Mouse (Mus musculus) cerebellum, adult 2 months (tissue): ENCODE data around the gene Ssbp3. TPM values are rescaled to one million over a fixed set of nuclear protein-coding genes. Genes with fewer than 3 reads are reported as not detected.

Experiments used
- DNase-seq, 2 experiments: peaks; one replicate each; pipeline ENCODE4 v3.0.0; 2021
- H3K27ac ChIP-seq: fragments of 200-500 bp; 2 replicates; pipeline ENCODE4 v1.5.1; 2012; ENCODE audit warnings: low read length, control low read depth, inconsistent platforms; ENCODE audit not compliant: insufficient read depth
- H3K27me3 ChIP-seq: fragments of 200-500 bp; 2 replicates; pipeline ENCODE4 v1.6.1; 2012; ENCODE audit warnings: inconsistent platforms, mild to moderate bottlenecking, low read length, moderate library complexity; ENCODE audit not compliant: control insufficient read depth, insufficient read depth
- H3K4me1 ChIP-seq: fragments of 200-500 bp; 2 replicates; pipeline ENCODE4 v1.6.1; 2011; ENCODE audit warnings: low read length; ENCODE audit not compliant: control insufficient read depth, insufficient read depth
- H3K4me3 ChIP-seq: fragments of 200-500 bp; replicated peaks from 2 replicates; pipeline ENCODE3; 2011; ENCODE audit warnings: mild to moderate bottlenecking, low read depth, low read length, control low read depth; ENCODE audit not compliant: insufficient read depth
- CTCF ChIP-seq: fragments of 200-500 bp; IDR thresholded peaks from 2 replicates; pipeline ENCODE4 v1.5.1; 2011; ENCODE audit warnings: low read depth, mild to moderate bottlenecking, control low read depth, low read length, moderate library complexity, borderline replicate concordance; ENCODE audit not compliant: insufficient read depth
- POLR2A ChIP-seq: fragments of 200-500 bp; IDR thresholded peaks from 2 replicates; pipeline ENCODE4 v1.6.1; 2011; ENCODE audit warnings: low read length, control low read depth, borderline replicate concordance; ENCODE audit not compliant: insufficient read depth
- WGBS: fragments of 180-500 bp; shearing (Covaris S2); methylation state at CpG from one replicate; pipeline ENCODE4 v1.1.7; 2018; 5-methylcytosine and 5-hydroxymethylcytosine counted together
- polyA plus RNA-seq: library from polyadenylated mRNA; depleted of rRNA; stranded (reverse); fragments of >200 nt; gene quantifications from 2 replicates; pipeline ENCODE4 v1.2.3, GENCODE M21; 2012

The Ssbp3 gene
- polyA plus RNA-seq, 1 experiment, result 126 TPM

DNA sequence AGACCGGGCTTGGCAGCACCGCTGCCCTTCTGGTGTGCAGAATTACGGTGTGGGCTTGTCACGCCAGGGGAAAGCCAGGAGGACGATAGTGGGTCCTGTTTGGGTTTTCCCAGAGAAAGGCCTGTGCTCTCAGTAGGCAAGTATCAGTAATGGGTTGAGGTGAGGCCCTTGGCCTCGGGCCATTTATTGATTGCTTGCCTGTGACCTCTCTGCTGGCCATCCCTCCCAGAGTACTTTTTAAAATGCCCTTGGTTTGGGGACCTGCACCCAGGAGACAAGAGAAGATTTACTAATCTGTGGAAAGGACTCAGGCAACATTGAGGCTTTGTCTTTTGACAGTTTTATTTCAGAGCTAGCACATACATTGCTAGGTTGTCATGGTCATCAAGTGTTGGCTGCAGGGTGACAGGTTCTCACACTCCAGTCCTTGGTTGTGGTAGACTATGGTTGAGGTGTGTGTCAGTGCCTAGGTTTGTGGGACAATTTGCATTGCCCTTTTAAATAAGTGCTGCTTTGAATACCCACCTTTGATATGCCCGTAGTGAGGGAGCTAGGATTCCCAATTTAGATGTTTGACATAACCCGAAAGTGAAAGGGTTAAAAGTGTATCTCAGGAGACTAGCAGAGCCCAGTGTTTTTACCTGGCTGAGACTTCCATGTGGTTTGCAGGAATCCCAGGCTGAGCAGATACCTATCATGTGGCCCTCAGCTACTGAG, 28.2 kb downstream of the Ssbp3 start:
- WGBS, result 43% methylated on average over 8 of the region's 8 CpGs

GRCm38 (mm10) chr4:106939223-106939918, 28.9 kb downstream of the Ssbp3 start:
- no peak for TF ChIP-seq POLR2A
- TF ChIP-seq CTCF, result no peak
- peaks cover 83% of the 10 kb centered on the region for H3K4me1 ChIP-seq
- peak overlapping the region; percentile 29; the same call in 1 of the 2 replicates for H3K27ac ChIP-seq
- peak; percentile 74 to 84 for DNase-seq
- H3K27me3 ChIP-seq, result no peaks in the 10 kb centered on the region
- WGBS, result 21% methylated on average over 6 of the region's 6 CpGs
- H3K4me3 ChIP-seq, result no peak overlapping the region

More for the DNA sequence above, 28.2 kb downstream of the Ssbp3 start:
- no peaks in the 10 kb centered on the region for H3K27me3 ChIP-seq
- TF ChIP-seq CTCF (no peak), POLR2A (no peak)
- DNase-seq, result no peak
- no peak overlapping the region for H3K4me3 ChIP-seq
- H3K27ac ChIP-seq, result peak overlapping the region; percentile 30; the same call in 1 of the 2 replicates
- peaks cover 81% of the 10 kb centered on the region for H3K4me1 ChIP-seq

- Histone ChIP-seq H3K4me3 (no peak overlapping the region), H3K27ac (peak overlapping the region; percentile 29; the same call in 1 of the 2 replicates), H3K27me3 (no peaks in the 10 kb centered on the region), H3K4me1 (peaks cover 83% of the 10 kb centered on the region)
- DNase-seq, result no peak
- no peak for TF ChIP-seq POLR2A
- TF ChIP-seq CTCF, result no peak
- WGBS, result 0% methylated on average over 4 of the region's 4 CpGs
These were observed 29.4 kb downstream of the Ssbp3 start for GRCm38 (mm10) chr4:106939919-106940227.

DNA sequence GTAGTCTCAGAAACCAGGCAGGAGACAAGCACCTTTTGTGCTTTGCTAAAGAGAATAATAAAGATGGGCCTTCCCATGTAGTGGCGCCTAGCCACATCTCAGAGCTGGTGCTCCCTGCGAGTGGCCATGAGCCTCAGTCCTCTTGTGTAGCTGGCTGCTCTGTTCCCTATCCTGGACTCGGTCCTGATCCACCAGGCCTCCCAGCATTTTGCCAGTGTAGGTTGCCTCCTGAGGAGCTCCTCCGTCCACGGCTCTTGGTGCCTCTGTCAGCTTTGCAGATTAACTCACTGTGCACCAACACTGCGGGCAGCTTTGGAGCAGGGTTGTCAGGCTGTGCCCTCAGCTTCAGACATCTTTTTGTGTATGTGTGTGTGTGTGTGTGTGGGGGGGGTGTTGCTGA, 30.4 kb downstream of the Ssbp3 start:
- Histone ChIP-seq H3K4me3 (no peak overlapping the region), H3K4me1 (peaks cover 82% of the 10 kb centered on the region), H3K27ac (no peak overlapping the region), H3K27me3 (no peaks in the 10 kb centered on the region)
- peak; percentile 45 to 51 for DNase-seq
- TF ChIP-seq CTCF (no peak), POLR2A (no peak)
- 29% methylated on average over 6 of the region's 6 CpGs for WGBS

DNA sequence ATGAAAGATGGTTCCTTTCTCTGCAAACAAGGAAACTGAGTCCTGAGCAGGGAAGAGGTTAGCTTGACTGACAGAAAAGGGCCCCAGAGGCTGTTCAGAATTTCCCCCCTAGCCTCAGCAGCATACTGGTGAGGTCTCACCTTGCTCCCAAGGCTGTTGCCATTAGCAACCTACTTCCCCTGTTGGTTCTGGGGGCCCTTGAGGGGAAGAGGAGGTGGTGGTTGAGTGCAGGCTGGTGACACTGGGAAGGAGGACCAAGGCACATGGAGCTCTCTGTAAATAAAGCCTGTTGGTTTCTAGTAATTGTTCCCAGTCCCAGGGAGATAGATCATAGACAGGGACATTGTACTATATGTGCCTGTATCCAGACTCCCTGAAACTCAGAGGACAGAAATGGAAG, 31.0 kb downstream of the Ssbp3 start:
- Histone ChIP-seq H3K4me3 (no peak overlapping the region), H3K4me1 (peaks cover 83% of the 10 kb centered on the region), H3K27me3 (no peaks in the 10 kb centered on the region), H3K27ac (no peak overlapping the region)
- TF ChIP-seq POLR2A, result no peak
- TF ChIP-seq CTCF, result no peak
- no peak for DNase-seq

- peaks cover 86% of the 10 kb centered on the region for H3K4me1 ChIP-seq
- TF ChIP-seq POLR2A, result no peak
- no peak for TF ChIP-seq CTCF
- 45% methylated on average over 4 of the region's 4 CpGs for WGBS
- no peak overlapping the region for H3K4me3 ChIP-seq
- H3K27me3 ChIP-seq, result no peaks in the 10 kb centered on the region
- no peak overlapping the region for H3K27ac ChIP-seq
- DNase-seq, result peak in 1 of 2 experiments; percentile 42
These were observed 32.0 kb downstream of the Ssbp3 start for GRCm38 (mm10) chr4:106942491-106942890.

- TF ChIP-seq POLR2A, result no peak
- no peak for TF ChIP-seq CTCF
- no peaks in the 10 kb centered on the region for H3K27me3 ChIP-seq
- peaks cover 81% of the 10 kb centered on the region for H3K4me1 ChIP-seq
- peak; percentile 58 to 77 for DNase-seq
- no peak overlapping the region for H3K4me3 ChIP-seq
- WGBS, result 10% methylated on average over 2 of the region's 2 CpGs
- H3K27ac ChIP-seq, result no peak overlapping the region
These were observed 33.1 kb downstream of the Ssbp3 start for GRCm38 (mm10) chr4:106943627-106944026.

- no peak overlapping the region for H3K27ac ChIP-seq
- H3K27me3 ChIP-seq, result no peaks in the 10 kb centered on the region
- 42% methylated on average over 3 of the region's 3 CpGs for WGBS
- peak in 1 of 2 experiments; percentile 33 for DNase-seq
- TF ChIP-seq CTCF (no peak), POLR2A (no peak)
- H3K4me1 ChIP-seq, result peaks cover 75% of the 10 kb centered on the region
- no peak overlapping the region for H3K4me3 ChIP-seq
These were observed 34.4 kb downstream of the Ssbp3 start for GRCm38 (mm10) chr4:106944898-106945297.
